Mouse (Mus musculus) heart, adult 2 months (tissue): ENCODE results near the gene Metap1d.

Experiments
- CTCF ChIP-seq: fragments of 200-600 bp; IDR thresholded peaks from 2 replicates; pipeline ENCODE4 v1.8.1; 2022; ENCODE audit warnings: antibody characterized with exemption, mild to moderate bottlenecking, moderate library complexity
- EP300 ChIP-seq: fragments of 200-500 bp; IDR thresholded peaks from 2 replicates; pipeline ENCODE4 v1.6.1; 2011; ENCODE audit warnings: low read depth, low read length, control low read depth; ENCODE audit not compliant: insufficient read depth
- POLR2A ChIP-seq: fragments of 200-500 bp; IDR thresholded peaks from 2 replicates; pipeline ENCODE4 v1.6.1; 2011; ENCODE audit warnings: mild to moderate bottlenecking, low read depth, low read length, control low read depth; ENCODE audit not compliant: insufficient read depth

DNA sequence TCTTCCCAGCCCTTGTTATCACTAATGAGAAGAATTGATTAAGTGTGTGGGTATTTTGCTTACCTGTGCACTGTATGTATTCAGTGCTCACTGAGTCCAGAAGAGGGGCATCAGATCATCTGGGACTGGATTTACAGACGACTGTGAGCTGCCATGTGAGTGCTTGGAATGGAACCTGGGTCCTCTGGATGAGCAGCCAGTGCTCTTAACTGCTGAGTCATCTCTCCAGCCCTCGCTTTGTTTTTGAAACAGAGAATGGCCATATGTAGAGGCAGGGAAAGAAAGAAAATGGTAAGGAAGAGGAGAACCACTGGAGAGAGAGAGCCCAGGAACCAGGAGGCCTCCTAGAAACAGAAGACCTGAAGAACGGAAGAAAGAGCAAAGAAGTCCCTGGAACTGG lies 9.5 kb downstream of the Metap1d start:
- TF ChIP-seq POLR2A, result no peak
- TF ChIP-seq CTCF, result no peak
- no peak for TF ChIP-seq EP300
